Mouse (Mus musculus) megakaryocyte, embryonic 14.5 days (primary cell): ENCODE measurements at regions not wholly inside any gene's neighbourhood (a gene's known extent, or its start where the extent isn't known, plus 50 kb on each side); places are given as distances from the start of the nearest gene placed in this dataset.

Experiments used
- FLI1 ChIP-seq: IDR thresholded peaks from 2 replicates; pipeline ENCODE4 v1.6.1; 2012; ENCODE audit warnings: low read length, inconsistent platforms, mixed read lengths
- GATA1 ChIP-seq: IDR thresholded peaks from 3 replicates; pipeline ENCODE4 v1.6.1; 2012; ENCODE audit warnings: mixed read lengths, low read length, inconsistent platforms, borderline replicate concordance

GRCm38 (mm10) chr4:62856406-62856805, 109.0 kb upstream of the Zfp618 start:
- no peak for TF ChIP-seq GATA1
- no peak for TF ChIP-seq FLI1
